In genomic region chr9:35475394-35475793, GRCm38 (mm10) we compare ENCODE assay signal across 37 mouse cellular contexts. TPM values are rescaled to one million over a fixed set of nuclear protein-coding genes. Genes with fewer than 3 reads are reported as not detected.
DNase-seq lines count a peak whose midpoint lies in the region; ATAC-seq and TF ChIP-seq lines count a peak whose summit lies in the region.
"Had no signal": no experiment of that assay in that cellular context is flagged by ENCODE, and none has a peak within 500 bp of the region (broad histone marks: within the 10 kb centered on the region; RNA-seq: fewer than 3 reads in every experiment).

No protein-coding gene starts in this region.

- no peak for TF ChIP-seq POLR2A in myocyte (IDR thresholded peaks at IDR 0.05; ENCODE audit: insufficient read length, low read depth)

- H3K9me3 ChIP-seq in forebrain, embryonic 16.5 days (ENCODE audit: control insufficient read depth, low read length) = no peaks in the 10 kb centered on the region
- H3K9me3 ChIP-seq: heart, embryonic 10.5 days; hindbrain, embryonic 13.5 days; limb, embryonic 13.5 days; lung, embryonic 15.5 days; midbrain, embryonic 15.5 days; neural tube, embryonic 12.5 days had no signal

- no peak overlapping the region for H3K4me3 ChIP-seq in myocyte
- H3K4me3 ChIP-seq in forebrain, embryonic 16.5 days (replicated peaks; ENCODE audit: low read length) = no peak overlapping the region
- H3K4me3 ChIP-seq: erythroblast, embryonic 14.5 days; heart, embryonic 10.5 days; hindbrain, embryonic 13.5 days; limb, embryonic 13.5 days; lung, embryonic 15.5 days; midbrain, embryonic 15.5 days; neural tube, embryonic 12.5 days had no signal

- no peak overlapping the region for H3K9ac ChIP-seq in forebrain, embryonic 16.5 days (replicated peaks; ENCODE audit: low read depth, low read length)
- H3K9ac ChIP-seq: hindbrain, embryonic 13.5 days; limb, embryonic 13.5 days; lung, embryonic 15.5 days; midbrain, embryonic 15.5 days; neural tube, embryonic 12.5 days had no signal

- H3K27me3 ChIP-seq in myocyte (ENCODE audit: control insufficient read depth, insufficient read depth, insufficient read length) = no peaks in the 10 kb centered on the region
- no peaks in the 10 kb centered on the region for H3K27me3 ChIP-seq in forebrain, embryonic 16.5 days (replicated peaks; ENCODE audit: control insufficient read depth, insufficient read depth, low read length)
- H3K27me3 ChIP-seq: hindbrain, embryonic 13.5 days; limb, embryonic 13.5 days; lung, embryonic 15.5 days; midbrain, embryonic 15.5 days; neural tube, embryonic 12.5 days; Patski had no signal

- no peak overlapping the region for H3K4me2 ChIP-seq in myocyte (ENCODE audit: low read depth)
- H3K4me2 ChIP-seq in forebrain, embryonic 16.5 days (ENCODE audit: low read length) = no peak overlapping the region
- H3K4me2 ChIP-seq: hindbrain, embryonic 13.5 days; limb, embryonic 13.5 days; liver, embryonic 11.5 days; lung, embryonic 15.5 days; midbrain, embryonic 15.5 days; neural tube, embryonic 12.5 days had no signal

- H3K36me3 ChIP-seq in myocyte (ENCODE audit: control insufficient read depth, insufficient read depth) = peaks cover 65% of the 10 kb centered on the region
- H3K36me3 ChIP-seq in forebrain, embryonic 16.5 days (ENCODE audit: control insufficient read depth, insufficient read depth) = peaks cover 30% of the 10 kb centered on the region

- WGBS in forebrain, embryonic 16.5 days = 92% methylated on average over 7 of the region's 7 CpGs

- H3ac ChIP-seq in myocyte (ENCODE audit: control insufficient read depth, insufficient read length) = no peak overlapping the region

- peaks cover 8% of the 10 kb centered on the region for H3K79me2 ChIP-seq in myocyte (ENCODE audit: control insufficient read depth, insufficient read depth)

- no peak overlapping the region for H3K27ac ChIP-seq in forebrain, embryonic 16.5 days (ENCODE audit: low read length)
- H3K27ac ChIP-seq: heart, embryonic 10.5 days; hindbrain, embryonic 13.5 days; limb, embryonic 13.5 days; lung, embryonic 15.5 days; midbrain, embryonic 15.5 days; neural tube, embryonic 12.5 days had no signal

- peak; percentile 9 for DNase-seq in 416B (ENCODE audit: low read depth)
- no peak for DNase-seq in left cerebral cortex, postnatal 4 days
- no peak for DNase-seq in thymus, postnatal 4 days
- DNase-seq: adrenal gland, postnatal 14 days; cerebellum, adult 18-20 months; cerebellum, postnatal 10 days; gastrocnemius, postnatal 10 days; heart, postnatal 36 days; kidney, adult 9 months; kidney, postnatal 10 days; layer of hippocampus, adult 9-11 months; right cerebral cortex, adult 18-20 months; thymus, postnatal 14 days had no signal

- no peaks in the 10 kb centered on the region for H3K4me1 ChIP-seq in forebrain, embryonic 16.5 days (replicated peaks; ENCODE audit: control insufficient read depth, insufficient read depth, low read length)
- H3K4me1 ChIP-seq: heart, embryonic 10.5 days; hindbrain, embryonic 13.5 days; limb, embryonic 13.5 days; lung, embryonic 15.5 days; midbrain, embryonic 15.5 days; neural tube, embryonic 12.5 days had no signal

- intact Hi-C loops in left cerebral cortex, postnatal 4 days (cut with DNase I) = no loop called here

- ATAC-seq in CD4-positive, CD25-positive, alpha-beta regulatory T cell, adult 4 months = peak; percentile 71
- peak; percentile 46 to 51; a peak in 1 of 4 replicates for ATAC-seq in hematopoietic stem cell, adult 5-6 weeks (replicated peaks in 1 of 2; ENCODE audit: insufficient read depth in 1 of 2, low FRiP score in 2 of 2, low TSS enrichment in 1 of 2, low read depth in 1 of 2, poor library complexity in 2 of 2, severe bottlenecking in 2 of 2)
- no peak for ATAC-seq in forebrain, embryonic 16.5 days
- ATAC-seq: intestine, postnatal 0 days; midbrain, embryonic 15.5 days; Patski had no signal

TF ChIP-seq in myocyte, 11 proteins besides CTCF, POLR2A, EP300 and RAD21:
- TF ChIP-seq REST (IDR thresholded peaks at IDR 0.05; ENCODE audit: insufficient read depth, insufficient read length) (no peak), CEBPB (IDR thresholded peaks at IDR 0.05; ENCODE audit: insufficient read depth, poor library complexity, severe bottlenecking) (no peak), TCF3 (IDR thresholded peaks at IDR 0.05; ENCODE audit: insufficient read length, low read depth) (no peak), MYOD1 (IDR thresholded peaks at IDR 0.05; ENCODE audit: control insufficient read depth in 1 of 3, insufficient read length in 2 of 3, low read depth in 2 of 3) (peak in 2 of 3 experiments; percentile 19 to 55), MYOG (IDR thresholded peaks at IDR 0.05; ENCODE audit: control insufficient read depth in 1 of 3, insufficient read depth in 1 of 3, insufficient read length in 2 of 3, low read depth in 2 of 3) (peak in 1 of 3 experiments; percentile 31), E2F4 (IDR thresholded peaks at IDR 0.05; ENCODE audit: insufficient read depth) (no peak), USF1 (IDR thresholded peaks at IDR 0.05; ENCODE audit: low read depth) (no peak), TCF12 (IDR thresholded peaks at IDR 0.05; ENCODE audit: insufficient read depth, poor library complexity, severe bottlenecking) (no peak), SRF (IDR thresholded peaks at IDR 0.05; ENCODE audit: control insufficient read depth, insufficient read length, low read depth) (no peak), POLR2AphosphoS2 (IDR thresholded peaks at IDR 0.05; ENCODE audit: insufficient read length, low read depth) (no peak), MAX (IDR thresholded peaks at IDR 0.05; ENCODE audit: low read depth) (no peak)

RNA-seq across cellular contexts. Expression of gene Gm1113, which starts 42.7 kb away (rescaled TPM):
- not detected for polyA plus RNA-seq in CD4-positive, CD25-positive, alpha-beta regulatory T cell, adult 4 months (2017; shearing (Covaris generic))
- not detected in 2 replicates for total RNA-seq in hematopoietic stem cell, adult 5-6 weeks (2017)
- polyA plus RNA-seq in myocyte (2012; fragmentation: generic; extraction: Trizol) = not detected
- total RNA-seq in left cerebral cortex, postnatal 4 days (2021) = not detected
- not detected in 2 replicates for polyA plus RNA-seq in forebrain, embryonic 16.5 days (2015; fragmentation: Nextera tagmentation; extraction: Ambion mirVana)
- total RNA-seq: adrenal gland, postnatal 14 days; gastrocnemius, postnatal 10 days; heart, postnatal 36 days; left cerebral cortex, postnatal 25 days; MEL had no signal
- polyA plus RNA-seq: cortical plate, adult 2 months; embryonic facial prominence, embryonic 14.5 days; erythroblast, embryonic 14.5 days; forebrain, embryonic 11.5 days; gonadal fat pad, adult 2 months; heart, embryonic 10.5 days; heart, embryonic 16.5 days; hindbrain, embryonic 13.5 days; intestine, postnatal 0 days; large intestine, adult 2 months; limb, embryonic 13.5 days; liver, embryonic 11.5 days; liver, embryonic 16.5 days; lung, embryonic 15.5 days; midbrain, embryonic 15.5 days; neural tube, embryonic 12.5 days; Patski; spleen, adult 2 months had no signal

RNA-seq across cellular contexts. Expression of gene Cdon, which starts 54.5 kb away (rescaled TPM):
- 1 to 10 TPM; 2.7 to 4.1 TPM for polyA plus RNA-seq in CD4-positive, CD25-positive, alpha-beta regulatory T cell, adult 4 months (2017; shearing (Covaris generic))
- total RNA-seq in hematopoietic stem cell, adult 5-6 weeks (2017) = 0.94 and 2.0 TPM in 2 replicates
- polyA plus RNA-seq in myocyte (2012; fragmentation: generic; extraction: Trizol) = 49.9 TPM
- total RNA-seq in left cerebral cortex, postnatal 4 days (2021) = 10 to 100 TPM; 13.0 to 14.1 TPM
- 11.9 and 12.3 TPM in 2 replicates for polyA plus RNA-seq in forebrain, embryonic 16.5 days (2015; fragmentation: Nextera tagmentation; extraction: Ambion mirVana)
- polyA plus RNA-seq: erythroblast, embryonic 14.5 days had no signal
